Mouse (Mus musculus) E14TG2a.4 (cell line): ENCODE data around the gene Esrp2.

Experiments
- CTCF ChIP-seq: conservative IDR thresholded peaks from 2 replicates; pipeline ENCODE4 v1.5.1; 2014; ENCODE audit warnings: low read length
- NANOG ChIP-seq: IDR thresholded peaks from 2 replicates; pipeline ENCODE4 v1.6.1; 2014; ENCODE audit warnings: borderline replicate concordance, low read length, mixed read lengths

DNA sequence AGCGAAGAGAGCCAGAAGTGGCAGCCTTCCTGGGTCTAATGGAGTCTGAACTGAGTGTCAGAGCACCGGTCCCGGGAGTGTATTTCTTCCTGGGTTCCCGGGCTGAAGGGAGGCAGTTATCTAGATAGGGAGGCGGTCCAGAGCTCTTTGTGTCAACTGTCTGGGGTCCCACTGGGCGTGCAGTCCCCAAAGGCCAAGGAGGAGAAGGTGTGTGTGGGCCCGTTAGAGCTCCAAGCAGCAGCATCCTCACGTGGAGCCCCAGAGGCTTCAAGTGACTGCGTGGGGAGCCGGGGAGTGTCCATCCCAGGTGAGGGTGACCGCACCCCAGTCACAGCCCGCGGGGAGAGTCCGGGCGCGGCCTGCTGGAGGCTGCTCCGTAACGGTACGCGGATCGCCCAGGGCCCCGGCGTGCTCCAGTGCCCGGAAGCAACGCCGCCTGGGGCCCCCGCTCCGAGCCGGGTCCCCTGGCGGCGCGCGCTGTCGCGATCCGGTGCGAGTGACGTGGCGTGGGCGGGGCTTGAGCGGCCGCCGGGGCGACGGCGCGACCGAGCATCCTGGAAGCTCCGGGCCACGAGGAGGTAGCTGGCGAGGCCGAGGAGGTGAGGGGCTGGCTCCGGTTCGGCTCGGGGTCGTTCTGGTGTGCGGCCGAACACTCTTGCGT, 31.7 kb upstream of the Esrp2 start, which contains the start of gene Slc7a6:
- TF ChIP-seq CTCF (no peak), NANOG (no peak)
